Mouse (Mus musculus) cortical plate, adult 2 months (tissue): Measurements from ENCODE around the gene Clcnka. TPM values are rescaled to one million over a fixed set of nuclear protein-coding genes. Genes with fewer than 3 reads are reported as not detected.

Source experiments
- H3K27ac ChIP-seq: fragments of 200-500 bp; 2 replicates; pipeline ENCODE4 v1.5.1; 2012; ENCODE audit warnings: low read length, control low read depth, inconsistent platforms; ENCODE audit not compliant: insufficient read depth
- H3K4me1 ChIP-seq: fragments of 200-500 bp; 2 replicates; pipeline ENCODE4 v1.6.1; 2011; ENCODE audit warnings: low read length; ENCODE audit not compliant: control insufficient read depth, insufficient read depth
- H3K4me3 ChIP-seq: fragments of 200-500 bp; 2 replicates; pipeline ENCODE4 v1.5.1; 2011; ENCODE audit warnings: mild to moderate bottlenecking, low read length, control low read depth; ENCODE audit not compliant: insufficient read depth
- CTCF ChIP-seq: fragments of 200-500 bp; IDR thresholded peaks from 2 replicates; pipeline ENCODE4 v1.5.1; 2011; ENCODE audit warnings: mild to moderate bottlenecking, control low read depth, low read length; ENCODE audit not compliant: insufficient read depth; ENCODE audit errors: extremely low read depth
- POLR2A ChIP-seq: fragments of 200-500 bp; IDR thresholded peaks from 2 replicates; pipeline ENCODE4 v1.6.1; 2011; ENCODE audit warnings: mild to moderate bottlenecking, low read length, control low read depth; ENCODE audit not compliant: insufficient read depth; ENCODE audit errors: extremely low read depth
- polyA plus RNA-seq: library from polyadenylated mRNA; depleted of rRNA; stranded (reverse); fragments of >200 nt; gene quantifications from 2 replicates; pipeline ENCODE4 v1.2.3, GENCODE M21; 2012

Gene Clcnka
- polyA plus RNA-seq, 1 experiment, result not detected

GRCm38 (mm10) chr4:141387093-141387784 lies 11.3 kb downstream of the Clcnka start:
- no peaks in the 10 kb centered on the region for H3K4me1 ChIP-seq
- TF ChIP-seq CTCF (peak; percentile 80), POLR2A (no peak)
- no peak overlapping the region for H3K27ac ChIP-seq
- no peak overlapping the region for H3K4me3 ChIP-seq

GRCm38 (mm10) chr4:141386150-141386549 lies 12.4 kb downstream of the Clcnka start:
- H3K4me3 ChIP-seq, result no peak overlapping the region
- TF ChIP-seq CTCF (0 out of 2 replicates have a peak, but pooled peaks have one; percentile 15), POLR2A (no peak)
- no peaks in the 10 kb centered on the region for H3K4me1 ChIP-seq
- no peak overlapping the region for H3K27ac ChIP-seq

GRCm38 (mm10) chr4:141385275-141385674 lies 13.2 kb downstream of the Clcnka start:
- TF ChIP-seq POLR2A, result no peak
- peak; percentile 87 for TF ChIP-seq CTCF
- no peak overlapping the region for H3K27ac ChIP-seq
- H3K4me1 ChIP-seq, result no peaks in the 10 kb centered on the region
- H3K4me3 ChIP-seq, result no peak overlapping the region

GRCm38 (mm10) chr4:141382406-141382805 lies 16.1 kb downstream of the Clcnka start:
- Histone ChIP-seq H3K27ac (no peak overlapping the region), H3K4me3 (peak overlapping the region; percentile 15; the same call in 1 of the 2 replicates), H3K4me1 (no peaks in the 10 kb centered on the region)
- no peak for TF ChIP-seq POLR2A
- TF ChIP-seq CTCF, result no peak

- Histone ChIP-seq H3K4me3 (no peak overlapping the region), H3K4me1 (no peaks in the 10 kb centered on the region), H3K27ac (no peak overlapping the region)
- TF ChIP-seq POLR2A (no peak), CTCF (no peak)
Observed at GRCm38 (mm10) chr4:141379674-141380073, 18.9 kb downstream of the Clcnka start.

- no peak for TF ChIP-seq CTCF
- no peak for TF ChIP-seq POLR2A
- no peak overlapping the region for H3K27ac ChIP-seq
- H3K4me1 ChIP-seq, result no peaks in the 10 kb centered on the region
- H3K4me3 ChIP-seq, result no peak overlapping the region
Observed at GRCm38 (mm10) chr4:141372426-141372825, 26.1 kb downstream of the Clcnka start.

- no peak for TF ChIP-seq CTCF
- TF ChIP-seq POLR2A, result no peak
- Histone ChIP-seq H3K27ac (no peak within 1 kb of the TSS), H3K4me3 (peak within 1 kb of the TSS; percentile 31), H3K4me1 (no peaks in the 10 kb centered on the region)
Observed at GRCm38 (mm10) chr4:141367997-141368791, 30.3 kb downstream of the Clcnka start, which contains the start of gene Fam131c. Fam131c (plus strand) TSS chr4:141368220.

GRCm38 (mm10) chr4:141365876-141366275 lies 32.6 kb downstream of the Clcnka start:
- H3K4me1 ChIP-seq, result no peaks in the 10 kb centered on the region
- no peak overlapping the region for H3K27ac ChIP-seq
- no peak overlapping the region for H3K4me3 ChIP-seq
- TF ChIP-seq CTCF (no peak), POLR2A (no peak)

GRCm38 (mm10) chr4:141365126-141365525 lies 33.4 kb downstream of the Clcnka start:
- Histone ChIP-seq H3K4me1 (no peaks in the 10 kb centered on the region), H3K4me3 (no peak overlapping the region), H3K27ac (no peak overlapping the region)
- no peak for TF ChIP-seq POLR2A
- no peak for TF ChIP-seq CTCF
